Mouse (Mus musculus) heart, adult 2 months (tissue): ENCODE data around the gene Gpr146.

Experiments
- CTCF ChIP-seq: fragments of 200-600 bp; IDR thresholded peaks from 2 replicates; pipeline ENCODE4 v1.8.1; 2022; ENCODE audit warnings: antibody characterized with exemption, mild to moderate bottlenecking, moderate library complexity
- EP300 ChIP-seq: fragments of 200-500 bp; IDR thresholded peaks from 2 replicates; pipeline ENCODE4 v1.6.1; 2011; ENCODE audit warnings: low read depth, low read length, control low read depth; ENCODE audit not compliant: insufficient read depth

- no peak for TF ChIP-seq CTCF
- no peak for TF ChIP-seq EP300
Observed at GRCm38 (mm10) chr5:139338891-139339290, 38.6 kb upstream of the Gpr146 start.
